Mouse (Mus musculus) ES-E14 (cell line): ENCODE data around the gene Arhgap10. TPM values are rescaled to one million over a fixed set of nuclear protein-coding genes. Genes with fewer than 3 reads are reported as not detected.

Source experiments
- DNase-seq: peaks from one replicate; pipeline ENCODE4 v3.0.0-alpha.2; 2013; ENCODE audit warnings: low read depth, low spot score
- H3K27ac ChIP-seq: 2 replicates; pipeline ENCODE4 v1.5.1; 2012; ENCODE audit warnings: low read depth, mild to moderate bottlenecking, low read length, moderate library complexity, mixed read lengths; ENCODE audit not compliant: poor library complexity, insufficient read depth, severe bottlenecking
- H3K36me3 ChIP-seq: 2 replicates; pipeline ENCODE4 v1.6.1; 2012; ENCODE audit warnings: mild to moderate bottlenecking, low read length, moderate library complexity, mixed read lengths; ENCODE audit not compliant: control insufficient read depth, poor library complexity, insufficient read depth, severe bottlenecking
- H3K4me1 ChIP-seq, 2 experiments: fragments of 150-350 bp in 1 of 2; sonication (generic) in 1 of 2; 2 replicates each; pipeline ENCODE4 v1.6.1; 2012; ENCODE audit warnings: low read length in 2 of 2, mild to moderate bottlenecking in 1 of 2, mixed read lengths in 1 of 2; ENCODE audit not compliant: control insufficient read depth in 2 of 2, insufficient read depth in 2 of 2, poor library complexity in 1 of 2
- H3K4me3 ChIP-seq, 2 experiments: fragments of 150-350 bp in 1 of 2; sonication (generic) in 1 of 2; 2 replicates each; pipeline ENCODE4 v1.5.1; 2012; ENCODE audit warnings: low read length in 2 of 2, low read depth in 1 of 2, mild to moderate bottlenecking in 1 of 2, mixed read lengths in 1 of 2; ENCODE audit not compliant: insufficient read depth in 1 of 2, poor library complexity in 1 of 2, severe bottlenecking in 1 of 2
- H3K9ac ChIP-seq: 2 replicates; pipeline ENCODE4 v1.6.1; 2012; ENCODE audit warnings: low read depth, mild to moderate bottlenecking, low read length, mixed read lengths; ENCODE audit not compliant: poor library complexity, insufficient read depth, severe bottlenecking
- H3K9me3 ChIP-seq: fragments of 150-350 bp; sonication (generic); 2 replicates; pipeline ENCODE4 v1.6.1; 2012; ENCODE audit warnings: low read depth, mild to moderate bottlenecking, low read length; ENCODE audit not compliant: control insufficient read depth, insufficient read depth
- CHD2 ChIP-seq: IDR thresholded peaks from 2 replicates; pipeline ENCODE4 v1.6.1; 2014; ENCODE audit warnings: mild to moderate bottlenecking, low read depth, low read length, inconsistent platforms
- HCFC1 ChIP-seq: IDR thresholded peaks from 2 replicates; pipeline ENCODE4 v1.6.1; 2012; ENCODE audit warnings: low read length, inconsistent platforms, borderline replicate concordance; ENCODE audit not compliant: insufficient read depth
- MAFK ChIP-seq: IDR thresholded peaks from 2 replicates; pipeline ENCODE4 v1.6.1; 2014; ENCODE audit warnings: mild to moderate bottlenecking, low read depth, low read length, inconsistent platforms; ENCODE audit not compliant: insufficient read depth
- ZC3H11A ChIP-seq: IDR thresholded peaks from 2 replicates; pipeline ENCODE4 v1.6.1; 2012; ENCODE audit warnings: low read depth, mild to moderate bottlenecking, inconsistent platforms, low read length, borderline replicate concordance
- ZNF384 ChIP-seq: IDR thresholded peaks from 2 replicates; pipeline ENCODE4 v1.6.1; 2012; ENCODE audit warnings: low read depth, low read length, inconsistent platforms
- in situ Hi-C, 2 experiments: fragments of 600-800 bp; cut with MboI; formaldehyde crosslinking; loops; one replicate each; pipeline ENCODE4 v1.15.1; 2025; ENCODE audit warnings: low sequenced_read_pairs in 2 of 2, inconsistent platforms in 1 of 2; ENCODE audit not compliant: unreplicated experiment in 2 of 2
- total RNA-seq: library from RNA; depleted of rRNA; stranded (reverse); fragments of 300-350 nt; gene quantifications from 2 replicates; pipeline ENCODE4 v1.2.3, GENCODE M21; 2012

Gene Arhgap10
- total RNA-seq, 1 experiment: 10.8 TPM

DNA sequence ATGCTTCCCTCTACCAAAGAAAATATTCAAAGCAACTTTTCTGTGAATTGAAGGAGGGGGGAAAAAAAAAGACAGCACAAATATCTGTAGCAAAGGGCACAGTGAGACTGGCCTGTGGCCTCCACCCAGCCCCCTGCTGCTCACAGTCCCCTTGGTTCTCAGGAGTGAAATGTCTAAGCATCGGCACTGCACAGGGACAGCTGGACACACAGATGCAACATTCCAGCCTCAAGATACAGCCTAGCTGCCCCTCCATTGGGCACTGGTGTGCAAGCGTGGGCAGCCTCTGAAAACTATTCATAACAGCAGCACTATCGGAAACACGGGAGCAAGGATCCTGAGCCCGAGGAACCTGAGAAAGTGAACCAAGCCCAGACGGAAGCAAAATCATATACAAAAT lies 113.7 kb downstream of the Arhgap10 start:
- H3K4me1 ChIP-seq: no peaks in the 10 kb centered on the region
- H3K36me3 ChIP-seq: no peaks in the 10 kb centered on the region; the same call in 1 of the 2 replicates
- H3K27ac ChIP-seq: no peak overlapping the region
- H3K9me3 ChIP-seq: no peaks in the 10 kb centered on the region
- DNase-seq: no peak
- H3K9ac ChIP-seq: no peak overlapping the region
- in situ Hi-C loops: no loop called here
- TF ChIP-seq ZNF384: no peak
- no peak for TF ChIP-seq ZC3H11A
- TF ChIP-seq CHD2: no peak
- TF ChIP-seq MAFK: no peak
- TF ChIP-seq HCFC1: no peak
- H3K4me3 ChIP-seq: no peak overlapping the region

DNA sequence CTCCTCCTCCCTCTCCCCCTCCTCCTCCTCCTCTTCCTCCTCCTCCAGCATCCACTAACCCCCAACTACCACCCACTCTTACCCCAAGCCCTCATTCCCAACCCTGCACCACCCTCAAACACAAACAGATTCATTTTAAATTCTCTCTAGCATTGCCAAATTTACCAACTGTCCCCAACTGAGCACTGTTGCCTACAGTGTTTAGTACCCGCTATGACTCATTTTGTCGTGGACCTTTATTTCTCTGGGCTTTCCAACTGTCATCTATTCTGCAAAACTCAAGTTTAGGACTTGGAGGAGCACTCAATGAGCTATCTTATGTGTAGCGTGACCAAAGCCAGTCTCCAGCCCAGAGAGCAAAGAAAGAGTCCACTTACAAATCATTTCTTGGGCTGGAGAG lies 115.8 kb downstream of the Arhgap10 start:
- H3K9me3 ChIP-seq: no peaks in the 10 kb centered on the region
- H3K9ac ChIP-seq: no peak overlapping the region
- H3K27ac ChIP-seq: no peak overlapping the region
- no peaks in the 10 kb centered on the region for H3K4me1 ChIP-seq
- in situ Hi-C loops: no loop called here
- no peaks in the 10 kb centered on the region; the same call in 1 of the 2 replicates for H3K36me3 ChIP-seq
- no peak for DNase-seq
- no peak overlapping the region for H3K4me3 ChIP-seq
- TF ChIP-seq ZNF384: no peak
- no peak for TF ChIP-seq ZC3H11A
- no peak for TF ChIP-seq CHD2
- TF ChIP-seq HCFC1: no peak
- TF ChIP-seq MAFK: no peak

DNA sequence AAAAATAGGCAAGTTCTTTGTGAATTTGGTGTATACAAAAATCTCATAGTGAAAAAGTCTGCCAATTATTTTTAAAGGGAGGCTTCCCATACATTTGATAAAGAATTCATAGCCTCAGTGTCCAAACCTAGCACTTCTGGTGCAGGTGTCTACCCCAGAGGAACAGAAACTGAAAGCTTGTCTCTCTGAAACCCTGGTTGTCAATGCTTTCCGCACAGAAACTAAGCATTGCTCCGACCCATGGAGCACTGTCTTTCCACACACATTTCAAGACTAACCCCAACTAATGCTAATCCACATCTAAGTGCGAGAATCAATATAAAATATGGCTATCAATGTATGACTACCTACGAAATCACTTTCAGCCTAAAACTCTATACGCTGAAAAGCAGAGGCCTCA lies 116.6 kb downstream of the Arhgap10 start:
- DNase-seq: no peak
- H3K4me3 ChIP-seq: no peak overlapping the region
- no peaks in the 10 kb centered on the region for H3K4me1 ChIP-seq
- H3K36me3 ChIP-seq: no peaks in the 10 kb centered on the region; the same call in 1 of the 2 replicates
- H3K9me3 ChIP-seq: no peaks in the 10 kb centered on the region
- H3K9ac ChIP-seq: no peak overlapping the region
- in situ Hi-C loops: no loop called here
- TF ChIP-seq ZC3H11A (no peak), HCFC1 (no peak), CHD2 (no peak), ZNF384 (no peak), MAFK (no peak)
- no peak overlapping the region for H3K27ac ChIP-seq

DNA sequence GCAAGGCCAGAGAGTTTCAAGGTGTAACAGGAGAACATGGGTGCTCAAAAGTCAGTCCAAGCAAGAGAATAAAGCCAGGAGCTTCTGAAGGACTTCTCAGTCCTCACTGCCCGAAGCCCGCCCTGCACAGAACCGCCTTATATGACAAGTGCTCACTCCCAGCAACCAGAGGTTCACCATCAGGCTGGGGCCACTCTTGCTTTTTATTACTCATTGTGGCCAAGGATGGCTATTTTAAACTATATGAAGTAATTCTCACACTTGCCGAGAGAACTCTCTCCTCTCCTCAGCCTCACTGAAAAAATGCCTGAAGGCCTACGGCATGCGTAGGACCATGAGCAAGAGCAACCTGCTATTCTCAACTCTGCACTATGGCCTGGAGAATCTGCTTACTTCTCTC lies 133.7 kb downstream of the Arhgap10 start:
- in situ Hi-C loops: no loop called here
- no peak for DNase-seq
- Histone ChIP-seq H3K4me3 (no peak overlapping the region), H3K4me1 (no peaks in the 10 kb centered on the region; a peak in 1 of 4 replicates), H3K27ac (no peak overlapping the region), H3K9me3 (no peaks in the 10 kb centered on the region), H3K9ac (no peak overlapping the region), H3K36me3 (peaks cover 1% of the 10 kb centered on the region; the same call in 1 of the 2 replicates)
- TF ChIP-seq ZNF384 (no peak), HCFC1 (no peak), MAFK (no peak), CHD2 (no peak)

DNA sequence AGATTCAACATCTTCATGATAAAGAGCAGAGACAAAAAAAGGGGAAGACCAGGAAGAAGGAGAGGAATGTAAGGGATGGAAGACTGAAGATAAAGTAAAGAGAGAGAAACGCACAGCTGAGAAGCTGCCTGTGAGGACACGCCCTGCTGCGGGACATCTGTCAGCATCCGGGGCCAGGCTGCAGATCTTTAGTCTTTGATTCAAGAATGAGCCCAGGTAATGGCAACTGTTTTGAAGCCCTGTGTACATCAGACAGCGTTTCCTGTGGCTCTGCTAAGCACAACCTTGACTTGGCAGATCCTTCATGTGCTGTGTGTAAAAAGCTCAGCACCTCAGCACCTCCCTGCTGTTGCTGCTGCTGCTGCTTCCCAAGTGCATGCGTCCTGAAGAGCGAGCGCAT lies 134.1 kb downstream of the Arhgap10 start:
- H3K27ac ChIP-seq: no peak overlapping the region
- no peak for DNase-seq
- no peaks in the 10 kb centered on the region for H3K9me3 ChIP-seq
- H3K4me1 ChIP-seq: no peaks in the 10 kb centered on the region; a peak in 1 of 4 replicates
- no peak overlapping the region for H3K4me3 ChIP-seq
- H3K36me3 ChIP-seq: peaks cover 1% of the 10 kb centered on the region; the same call in 1 of the 2 replicates
- TF ChIP-seq HCFC1: no peak
- no peak for TF ChIP-seq ZC3H11A
- no peak for TF ChIP-seq CHD2
- TF ChIP-seq ZNF384: no peak
- TF ChIP-seq MAFK: no peak
- in situ Hi-C loops: no loop called here
- no peak overlapping the region for H3K9ac ChIP-seq
